Mouse (Mus musculus) midbrain, postnatal 0 days (tissue): ENCODE results near the gene Nanos3. TPM values are rescaled to one million over a fixed set of nuclear protein-coding genes. Genes with fewer than 3 reads are reported as not detected.

Source experiments
- ATAC-seq: fragments of 200-750 bp; cut with Nextera tagmentation; 2 replicates; pipeline ENCODE4 v1.8.0; 2017; ENCODE audit warnings: moderate number of reproducible peaks, mild to moderate bottlenecking, moderate TSS enrichment, moderate library complexity; ENCODE audit not compliant: low FRiP score
- DNase-seq: peaks from one replicate; pipeline ENCODE4 v3.0.0-alpha.2; 2015; ENCODE audit warnings: low spot score
- H3K27ac ChIP-seq: fragments of 300-500 bp; sonication (generic); 2 replicates; pipeline ENCODE4 v1.5.1; 2014; ENCODE audit warnings: low read depth, mild to moderate bottlenecking, low read length, mixed read lengths
- H3K27me3 ChIP-seq: fragments of 300-500 bp; sonication (generic); 2 replicates; pipeline ENCODE4 v1.6.1; 2014; ENCODE audit warnings: low read length, control low read depth, mixed read lengths; ENCODE audit not compliant: insufficient read depth
- H3K36me3 ChIP-seq: fragments of 300-500 bp; sonication (generic); 2 replicates; pipeline ENCODE4 v1.6.1; 2014; ENCODE audit warnings: low read length, control low read depth, mixed read lengths; ENCODE audit not compliant: insufficient read depth
- H3K4me1 ChIP-seq: fragments of 300-500 bp; sonication (generic); 2 replicates; pipeline ENCODE4 v1.6.1; 2014; ENCODE audit warnings: mild to moderate bottlenecking, control low read depth, antibody characterized with exemption, low read length, mixed read lengths; ENCODE audit not compliant: insufficient read depth
- H3K4me2 ChIP-seq: fragments of 300-500 bp; sonication (generic); 2 replicates; pipeline ENCODE4 v1.6.1; 2014; ENCODE audit warnings: low read depth, mild to moderate bottlenecking, low read length, mixed read lengths; ENCODE audit not compliant: poor library complexity, severe bottlenecking
- H3K4me3 ChIP-seq: fragments of 300-500 bp; sonication (generic); 2 replicates; pipeline ENCODE4 v1.5.1; 2014; ENCODE audit warnings: low read depth, mild to moderate bottlenecking, low read length, moderate library complexity
- H3K9ac ChIP-seq: fragments of 300-500 bp; sonication (generic); replicated peaks from 2 replicates; pipeline ENCODE4 v1.6.1; 2014; ENCODE audit warnings: mild to moderate bottlenecking, low read length, moderate library complexity, mixed read lengths; ENCODE audit not compliant: poor library complexity, severe bottlenecking
- H3K9me3 ChIP-seq: fragments of 300-500 bp; sonication (generic); 2 replicates; pipeline ENCODE4 v1.6.1; 2016; ENCODE audit warnings: low read length, control low read depth
- CTCF ChIP-seq: IDR thresholded peaks from 2 replicates; pipeline ENCODE4 v1.5.1; 2016; ENCODE audit warnings: antibody characterized with exemption, mild to moderate bottlenecking
- WGBS: fragments of 180-500 bp; shearing (Covaris S2); extraction: QIAGEN DNeasy Blood & Tissue Kit; methylation state at CpG from one replicate; pipeline ENCODE4 v1.1.7; 2014; 5-methylcytosine and 5-hydroxymethylcytosine counted together
- polyA plus RNA-seq: library from polyadenylated mRNA; unstranded; fragments of >200 nt; fragmentation: Nextera tagmentation; extraction: Ambion mirVana; gene quantifications from 2 replicates; pipeline ENCODE4 v1.2.1, GENCODE M21; 2015
- total RNA-seq: library from RNA; depleted of rRNA; stranded (reverse); fragments of >200 nt; gene quantifications from 2 replicates; pipeline ENCODE4 v1.2.3, GENCODE M21; 2014

The Nanos3 gene
- total and polyA plus RNA-seq, 2 experiments from 2014 or later = 0.27 to 15.3 TPM

DNA sequence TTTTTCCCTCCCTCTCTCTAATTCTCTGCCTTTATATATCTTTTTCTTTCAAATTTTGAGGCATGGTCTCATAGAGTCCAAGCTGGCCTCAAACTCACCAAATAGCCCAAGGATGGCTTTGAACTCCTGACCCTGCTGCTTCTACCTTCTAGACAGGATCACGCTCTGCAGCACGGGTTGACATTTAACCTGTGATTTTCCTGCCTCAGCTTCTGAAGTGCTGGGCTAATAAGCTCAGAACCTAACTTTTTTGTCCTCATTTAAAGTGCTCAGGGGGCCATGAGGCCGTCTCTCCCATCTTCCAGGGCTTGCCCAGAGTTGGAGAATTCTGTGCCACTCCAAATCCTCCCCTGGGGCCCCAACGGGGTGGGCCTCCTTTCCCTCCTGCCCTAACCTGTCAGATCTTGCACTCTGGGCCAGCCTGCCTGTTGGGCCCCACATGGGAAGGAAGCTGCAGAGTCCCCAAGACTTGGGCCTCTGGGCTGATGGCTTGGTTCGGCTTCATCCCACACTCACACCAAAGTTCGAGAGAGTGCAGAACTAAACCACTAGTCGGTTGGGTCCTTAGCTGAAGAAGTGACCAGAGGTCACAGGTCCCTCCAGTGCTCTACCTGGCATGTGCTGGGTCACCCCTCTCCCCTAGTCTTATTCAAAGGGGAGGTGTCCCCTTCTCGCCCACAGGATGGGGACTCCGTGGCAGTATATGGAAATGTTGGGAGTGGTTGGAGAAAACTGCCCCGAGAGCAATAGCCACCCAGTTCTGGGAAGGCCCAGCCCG is 14.5 kb upstream of the Nanos3 start:
- Histone ChIP-seq H3K9ac (no peak overlapping the region), H3K9me3 (no peaks in the 10 kb centered on the region), H3K36me3 (no peaks in the 10 kb centered on the region), H3K27me3 (no peaks in the 10 kb centered on the region), H3K4me3 (no peak overlapping the region), H3K27ac (no peak overlapping the region), H3K4me1 (peaks cover 10% of the 10 kb centered on the region), H3K4me2 (no peak overlapping the region)
- ATAC-seq (no peak), DNase-seq (no peak)
- no peak for TF ChIP-seq CTCF
- WGBS = 58% methylated on average over 11 of the region's 11 CpGs

DNA sequence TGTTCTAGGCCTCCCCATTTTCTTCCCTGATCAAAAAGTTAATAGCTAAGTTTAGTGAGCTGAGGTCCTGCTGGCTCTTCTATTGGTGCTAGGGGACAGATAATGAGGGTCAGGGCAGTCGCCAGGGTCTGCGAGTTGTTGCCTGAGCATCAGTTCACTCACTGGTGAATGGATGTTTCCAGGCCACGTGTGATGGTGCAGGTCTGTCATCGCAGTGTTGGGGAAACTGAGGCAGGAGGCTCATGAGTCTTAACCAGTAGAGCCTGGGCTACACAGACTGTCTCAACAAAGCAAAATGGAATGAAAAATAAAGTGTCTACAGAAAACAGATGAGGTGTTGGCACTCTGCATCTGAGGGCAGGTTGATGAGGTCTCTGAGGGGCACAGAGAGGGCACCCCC is 13.9 kb upstream of the Nanos3 start:
- ATAC-seq = no peak
- no peak for DNase-seq
- TF ChIP-seq CTCF = no peak
- peaks cover 9% of the 10 kb centered on the region for H3K4me1 ChIP-seq
- no peak overlapping the region for H3K4me2 ChIP-seq
- WGBS = 25% methylated on average over 4 of the region's 4 CpGs
- no peaks in the 10 kb centered on the region for H3K9me3 ChIP-seq
- no peaks in the 10 kb centered on the region for H3K36me3 ChIP-seq
- H3K27ac ChIP-seq = no peak overlapping the region
- no peaks in the 10 kb centered on the region for H3K27me3 ChIP-seq
- no peak overlapping the region for H3K9ac ChIP-seq
- H3K4me3 ChIP-seq = no peak overlapping the region

DNA sequence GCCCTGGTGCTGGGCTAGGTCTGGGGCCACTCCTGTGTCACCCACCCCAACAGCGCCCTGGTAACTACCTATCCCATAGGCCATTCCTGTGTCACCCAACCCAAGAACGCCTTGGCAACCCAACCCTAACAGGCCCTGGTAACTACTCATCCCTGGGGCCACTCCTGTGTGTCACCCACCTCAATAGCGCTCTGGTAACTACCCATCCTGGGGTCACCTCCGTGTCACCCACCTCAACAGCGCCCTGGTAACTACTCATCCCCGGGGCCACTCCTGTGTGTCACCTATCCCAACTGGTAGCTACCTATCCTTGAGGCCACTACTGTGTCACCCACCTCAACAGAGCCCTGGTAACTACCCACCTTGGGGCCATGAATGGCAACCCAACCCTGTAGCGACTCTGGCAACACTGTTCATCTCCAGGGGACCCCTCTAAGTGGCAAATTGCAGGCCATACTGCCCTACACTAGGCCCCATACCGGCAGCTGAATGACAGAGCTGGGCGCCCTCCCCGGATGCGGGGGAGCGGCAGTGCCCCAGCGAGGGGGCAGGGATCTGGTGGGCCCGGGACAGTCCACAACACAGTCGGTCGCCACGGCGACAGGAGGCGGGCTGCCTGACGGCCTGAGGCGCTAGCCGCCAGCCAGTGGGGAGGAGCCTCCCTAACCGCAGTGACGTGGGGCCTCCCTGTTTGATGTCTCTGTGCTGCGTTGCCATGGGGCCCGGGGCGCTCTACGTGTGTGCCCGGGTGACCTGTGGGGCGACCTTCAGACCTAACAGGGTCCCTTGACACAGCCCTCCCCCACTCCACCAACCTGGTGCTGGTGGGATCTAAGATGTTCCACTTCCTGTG is 13.1 kb upstream of the Nanos3 start:
- Histone ChIP-seq H3K4me3 (peak overlapping the region; percentile 38), H3K9ac (peak overlapping the region; percentile 20; the same call in 1 of the 2 replicates), H3K27me3 (peaks cover 4% of the 10 kb centered on the region; the same call in 1 of the 2 replicates), H3K4me1 (peaks cover 8% of the 10 kb centered on the region), H3K9me3 (no peaks in the 10 kb centered on the region), H3K27ac (peak overlapping the region; percentile 49), H3K36me3 (no peaks in the 10 kb centered on the region), H3K4me2 (peak overlapping the region; percentile 60)
- WGBS = 3% methylated on average over 30 of the region's 30 CpGs
- DNase-seq (peak; percentile 88), ATAC-seq (peak; percentile 71)
- no peak for TF ChIP-seq CTCF

DNA sequence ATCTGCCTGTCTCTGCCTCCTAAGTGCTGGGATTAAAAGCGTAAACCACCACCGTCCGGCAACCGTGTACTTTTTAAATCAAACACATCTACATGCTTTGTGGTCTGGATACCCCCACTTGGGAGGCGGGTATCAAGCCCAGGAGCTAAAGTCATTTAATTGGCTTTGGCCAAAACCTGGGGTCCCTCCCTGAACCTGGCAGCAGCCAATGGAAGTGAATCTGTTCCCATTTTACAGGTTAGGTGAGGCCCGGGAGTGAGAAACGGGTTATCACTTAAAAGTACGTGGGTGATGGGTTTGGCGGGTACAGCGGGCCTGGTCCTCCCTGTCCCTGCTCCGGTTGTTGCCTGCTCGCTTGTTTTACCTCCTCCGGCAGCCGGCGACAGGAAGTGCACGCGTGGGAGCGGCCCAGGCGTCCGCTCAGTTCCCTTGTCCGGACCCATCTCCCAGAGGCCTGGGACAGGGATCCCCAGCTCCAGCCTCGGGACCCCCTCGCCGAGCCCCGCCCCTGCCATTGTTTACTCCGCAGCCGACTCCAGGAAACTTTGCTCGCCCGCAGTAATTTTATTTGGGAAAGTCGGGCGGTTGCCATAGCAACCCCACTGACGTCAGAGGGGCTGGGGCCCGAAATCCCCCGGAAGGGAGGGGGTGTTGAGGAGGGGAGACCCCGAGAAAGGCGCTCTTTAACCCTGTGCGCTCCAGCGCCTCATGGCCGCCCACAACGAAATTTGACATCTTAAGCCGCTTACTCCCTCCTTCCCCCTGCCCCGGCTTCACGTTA is 12.3 kb upstream of the Nanos3 start:
- H3K27ac ChIP-seq = peak overlapping the region; percentile 49
- TF ChIP-seq CTCF = no peak
- peak; percentile 55 for ATAC-seq
- peak; percentile 91 for DNase-seq
- H3K9ac ChIP-seq = 0 out of 2 replicates have a peak overlapping the region, but pooled peaks have one; percentile 20
- peaks cover 10% of the 10 kb centered on the region for H3K4me1 ChIP-seq
- H3K36me3 ChIP-seq = no peaks in the 10 kb centered on the region
- WGBS = 3% methylated on average over 41 of the region's 43 CpGs
- H3K27me3 ChIP-seq = peaks cover 5% of the 10 kb centered on the region; the same call in 1 of the 2 replicates
- H3K4me2 ChIP-seq = peak overlapping the region; percentile 60
- no peaks in the 10 kb centered on the region for H3K9me3 ChIP-seq
- H3K4me3 ChIP-seq = peak overlapping the region; percentile 38

DNA sequence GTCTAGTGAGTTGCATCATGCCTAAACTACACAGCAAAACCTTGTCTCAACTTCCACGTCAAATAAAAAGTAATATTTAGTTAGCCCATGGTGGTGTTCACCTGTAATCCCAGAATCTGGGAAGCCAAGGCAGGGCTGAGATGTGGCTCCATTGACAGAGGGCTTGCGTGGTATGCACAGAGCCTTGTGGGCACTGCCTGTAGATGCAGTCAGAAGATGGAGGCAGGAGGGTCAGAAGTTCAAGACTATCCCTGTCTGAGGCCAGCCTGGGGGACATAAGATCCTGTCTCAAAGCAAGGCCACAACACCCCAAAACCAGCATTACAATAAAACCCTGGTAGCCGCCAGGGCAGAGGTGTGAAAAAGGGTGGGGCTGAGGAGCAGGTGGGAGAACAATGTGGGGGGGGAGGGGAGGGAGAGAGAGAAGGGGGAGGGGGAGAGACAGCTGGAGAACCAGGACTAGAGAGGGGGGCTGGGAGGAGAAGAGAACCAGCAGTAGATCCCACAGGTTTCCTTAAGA is 9.3 kb upstream of the Nanos3 start:
- no peak overlapping the region for H3K27ac ChIP-seq
- H3K9ac ChIP-seq = no peak overlapping the region
- DNase-seq (no peak), ATAC-seq (no peak)
- no peaks in the 10 kb centered on the region for H3K9me3 ChIP-seq
- no peak for TF ChIP-seq CTCF
- H3K4me1 ChIP-seq = peaks cover 10% of the 10 kb centered on the region
- peaks cover 8% of the 10 kb centered on the region for H3K27me3 ChIP-seq
- H3K4me2 ChIP-seq = no peak overlapping the region
- WGBS = 75% methylated on average over 3 of the region's 3 CpGs
- H3K4me3 ChIP-seq = no peak overlapping the region
- H3K36me3 ChIP-seq = no peaks in the 10 kb centered on the region
